Mouse (Mus musculus): Measurements from ENCODE around the gene Spata45. TPM values are rescaled to one million over a fixed set of nuclear protein-coding genes. Genes with fewer than 3 reads are reported as not detected.

The Spata45 gene
- polyA plus RNA-seq, 1 experiment from 2014 or later: not detected

DNA sequence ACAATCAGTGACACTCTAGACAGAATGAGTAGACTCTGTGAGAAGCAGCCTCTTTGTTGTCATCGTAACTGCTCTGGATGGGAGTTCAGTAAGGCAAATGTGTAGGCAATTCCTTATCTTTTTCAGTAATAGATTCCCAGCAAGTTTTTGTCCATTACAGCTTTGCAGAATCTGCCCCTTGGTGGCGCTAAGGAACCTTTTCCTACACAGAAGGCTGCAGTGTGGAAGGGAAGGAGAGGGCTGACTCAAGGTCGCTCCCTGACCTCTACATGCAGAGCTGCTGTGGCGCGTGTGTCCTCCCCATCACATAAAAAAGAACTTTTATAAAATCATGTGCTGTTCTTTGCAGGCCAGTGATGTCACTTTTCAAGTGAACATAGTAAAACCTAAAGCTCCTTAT lies 31.9 kb downstream of the Spata45 start:
- no peak for ATAC-seq (ENCODE audit: borderline replicate concordance, extremely low read depth, low FRiP score, low TSS enrichment)
- 81% methylated on average over 5 of the region's 5 CpGs for WGBS
- H3K4me2 ChIP-seq: no peak overlapping the region
- no peaks in the 10 kb centered on the region for H3K9me3 ChIP-seq
- no peak overlapping the region for H3K4me3 ChIP-seq
- no peaks in the 10 kb centered on the region for H3K27me3 ChIP-seq
- H3K4me1 ChIP-seq: peaks cover 8% of the 10 kb centered on the region
- no peak overlapping the region for H3K9ac ChIP-seq
- no peak overlapping the region for H3K27ac ChIP-seq
- H3K36me3 ChIP-seq: peaks cover 58% of the 10 kb centered on the region

GRCm38 (mm10) chr1:191070259-191070658 lies 33.8 kb downstream of the Spata45 start:
- Histone ChIP-seq H3K4me2 (no peak overlapping the region), H3K27ac (no peak overlapping the region), H3K9me3 (no peaks in the 10 kb centered on the region), H3K4me3 (no peak overlapping the region), H3K36me3 (peaks cover 70% of the 10 kb centered on the region), H3K27me3 (no peaks in the 10 kb centered on the region), H3K9ac (no peak overlapping the region), H3K4me1 (no peaks in the 10 kb centered on the region)
- 84% methylated on average over 4 of the region's 4 CpGs for whole genome bisulfite sequencing
- no peak for ATAC-seq (ENCODE audit: borderline replicate concordance, extremely low read depth, low FRiP score, low TSS enrichment)

- H3K9me3 ChIP-seq: no peaks in the 10 kb centered on the region
- no peak overlapping the region for H3K4me3 ChIP-seq
- no peak overlapping the region for H3K4me2 ChIP-seq
- H3K9ac ChIP-seq: no peak overlapping the region
- H3K36me3 ChIP-seq: peaks cover 75% of the 10 kb centered on the region
- H3K27me3 ChIP-seq: no peaks in the 10 kb centered on the region
- 85% methylated on average over 6 of the region's 6 CpGs for WGBS
- H3K27ac ChIP-seq: no peak overlapping the region
- ATAC-seq (ENCODE audit: borderline replicate concordance, extremely low read depth, low FRiP score, low TSS enrichment): no peak
- no peaks in the 10 kb centered on the region for H3K4me1 ChIP-seq
Observed at GRCm38 (mm10) chr1:191071613-191072012, 35.2 kb downstream of the Spata45 start.

DNA sequence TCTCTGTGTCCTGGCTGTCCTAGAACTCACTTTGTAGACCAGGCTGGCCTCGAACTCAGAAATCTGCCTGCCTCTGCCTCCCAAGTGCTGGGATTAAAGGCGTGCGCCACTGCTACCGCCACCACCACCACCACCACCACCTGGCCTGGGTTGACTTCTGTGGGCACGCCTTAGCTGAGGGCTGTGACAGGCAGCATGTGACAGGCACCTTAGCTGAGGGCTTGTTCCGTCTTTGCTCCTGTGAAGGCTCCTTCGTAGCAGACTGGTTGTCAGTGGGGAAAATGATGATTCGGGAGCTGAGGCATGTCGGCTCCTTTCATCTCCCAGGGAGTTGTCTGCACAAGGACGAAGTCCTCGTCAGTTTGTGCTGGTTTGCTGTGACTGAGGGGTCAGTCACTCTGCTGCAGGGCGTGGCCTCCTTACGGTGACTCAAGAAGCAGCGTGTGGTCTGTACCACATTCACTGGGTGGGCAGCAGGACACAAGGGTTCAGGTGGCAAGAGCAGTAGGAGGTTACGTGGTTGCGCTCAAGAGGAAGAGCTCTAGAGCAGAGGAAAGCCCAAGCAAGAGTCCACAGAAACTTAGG lies 36.0 kb downstream of the Spata45 start:
- no peaks in the 10 kb centered on the region for H3K4me1 ChIP-seq
- H3K36me3 ChIP-seq: peaks cover 79% of the 10 kb centered on the region
- no peaks in the 10 kb centered on the region for H3K27me3 ChIP-seq
- ATAC-seq (ENCODE audit: borderline replicate concordance, extremely low read depth, low FRiP score, low TSS enrichment): no peak
- 90% methylated on average over 16 of the region's 16 CpGs for WGBS
- H3K9ac ChIP-seq: no peak overlapping the region
- H3K9me3 ChIP-seq: no peaks in the 10 kb centered on the region
- no peak overlapping the region for H3K4me3 ChIP-seq
- no peak overlapping the region for H3K4me2 ChIP-seq
- H3K27ac ChIP-seq: no peak overlapping the region

- WGBS: 50% methylated on average over 6 of the region's 6 CpGs
- Histone ChIP-seq H3K27me3 (no peaks in the 10 kb centered on the region), H3K9me3 (no peaks in the 10 kb centered on the region), H3K4me3 (no peak overlapping the region), H3K36me3 (peaks cover 79% of the 10 kb centered on the region), H3K27ac (no peak overlapping the region), H3K9ac (no peak overlapping the region), H3K4me2 (no peak overlapping the region), H3K4me1 (no peaks in the 10 kb centered on the region)
- no peak for ATAC-seq (ENCODE audit: borderline replicate concordance, extremely low read depth, low FRiP score, low TSS enrichment)
Observed at GRCm38 (mm10) chr1:191073001-191073400, 36.6 kb downstream of the Spata45 start.

DNA sequence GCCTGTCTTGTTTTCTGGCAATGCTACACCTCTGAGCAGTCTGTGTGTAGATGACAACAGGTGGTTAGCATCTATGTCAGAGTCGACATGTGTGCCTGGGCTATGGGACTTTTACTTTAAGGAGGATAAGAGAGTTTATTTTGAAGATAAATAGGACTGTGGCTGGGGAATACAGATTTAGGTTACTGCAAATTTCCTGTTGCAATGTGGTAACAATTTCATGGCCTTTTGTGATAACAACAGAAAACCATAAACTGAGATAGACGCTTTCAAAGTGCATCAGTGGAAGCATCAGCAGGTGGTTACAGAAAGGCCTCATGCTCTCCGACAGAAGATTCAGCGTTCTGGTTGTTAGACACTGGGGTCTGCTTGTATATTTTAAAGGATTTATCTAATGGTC lies 37.0 kb downstream of the Spata45 start:
- ATAC-seq (ENCODE audit: borderline replicate concordance, extremely low read depth, low FRiP score, low TSS enrichment): no peak
- Histone ChIP-seq H3K27me3 (no peaks in the 10 kb centered on the region), H3K4me2 (no peak overlapping the region), H3K9me3 (no peaks in the 10 kb centered on the region), H3K4me3 (no peak overlapping the region), H3K4me1 (no peaks in the 10 kb centered on the region), H3K36me3 (peaks cover 79% of the 10 kb centered on the region), H3K9ac (no peak overlapping the region), H3K27ac (no peak overlapping the region)
- WGBS: 77% methylated on average over 4 of the region's 4 CpGs

GRCm38 (mm10) chr1:191075199-191075883 lies 38.9 kb downstream of the Spata45 start:
- Histone ChIP-seq H3K4me1 (no peaks in the 10 kb centered on the region), H3K36me3 (peaks cover 80% of the 10 kb centered on the region), H3K27me3 (no peaks in the 10 kb centered on the region), H3K27ac (0 out of 2 replicates have a peak overlapping the region, but pooled peaks have one; percentile 12), H3K4me3 (no peak overlapping the region), H3K9me3 (no peaks in the 10 kb centered on the region), H3K4me2 (no peak overlapping the region), H3K9ac (no peak overlapping the region)
- ATAC-seq (ENCODE audit: borderline replicate concordance, extremely low read depth, low FRiP score, low TSS enrichment): no peak
- WGBS: 48% methylated on average over 10 of the region's 10 CpGs

DNA sequence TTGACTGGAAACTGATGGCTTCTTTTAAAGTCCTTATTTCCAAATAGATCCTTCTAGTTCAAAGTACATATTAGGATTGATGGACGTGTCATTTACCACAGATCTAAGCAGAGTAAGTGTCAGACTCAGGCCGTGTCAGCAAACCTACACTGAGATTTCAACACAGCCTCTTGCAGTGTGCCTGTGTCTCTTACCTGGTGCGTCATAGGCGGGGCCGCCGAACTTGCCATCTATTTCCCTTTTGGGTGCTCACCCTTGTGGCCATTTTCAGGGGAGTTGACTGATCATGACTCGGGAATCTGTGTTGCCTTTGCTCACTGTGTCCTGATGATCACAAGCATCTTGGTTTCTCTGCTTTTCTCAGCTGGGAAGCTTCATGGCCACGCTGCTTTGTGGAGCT lies 46.8 kb downstream of the Spata45 start:
- no peaks in the 10 kb centered on the region for H3K9me3 ChIP-seq
- peaks cover 58% of the 10 kb centered on the region for H3K36me3 ChIP-seq
- H3K27ac ChIP-seq: no peak overlapping the region
- H3K27me3 ChIP-seq: no peaks in the 10 kb centered on the region
- H3K4me2 ChIP-seq: no peak overlapping the region
- no peak overlapping the region for H3K4me3 ChIP-seq
- H3K9ac ChIP-seq: no peak overlapping the region
- WGBS: 79% methylated on average over 8 of the region's 8 CpGs
- ATAC-seq (ENCODE audit: borderline replicate concordance, extremely low read depth, low FRiP score, low TSS enrichment): no peak
- H3K4me1 ChIP-seq: 0 out of 2 replicates have a peak, but pooled peaks cover 4% of the 10 kb centered on the region

- Histone ChIP-seq H3K4me1 (0 out of 2 replicates have a peak, but pooled peaks cover 4% of the 10 kb centered on the region), H3K27ac (no peak overlapping the region), H3K9ac (no peak overlapping the region), H3K4me3 (no peak overlapping the region), H3K9me3 (no peaks in the 10 kb centered on the region), H3K4me2 (no peak overlapping the region), H3K27me3 (no peaks in the 10 kb centered on the region), H3K36me3 (peaks cover 44% of the 10 kb centered on the region)
- 60% methylated on average over 5 of the region's 5 CpGs for WGBS
- ATAC-seq (ENCODE audit: borderline replicate concordance, extremely low read depth, low FRiP score, low TSS enrichment): no peak
Observed at GRCm38 (mm10) chr1:191084951-191085559, 48.6 kb downstream of the Spata45 start.

DNA sequence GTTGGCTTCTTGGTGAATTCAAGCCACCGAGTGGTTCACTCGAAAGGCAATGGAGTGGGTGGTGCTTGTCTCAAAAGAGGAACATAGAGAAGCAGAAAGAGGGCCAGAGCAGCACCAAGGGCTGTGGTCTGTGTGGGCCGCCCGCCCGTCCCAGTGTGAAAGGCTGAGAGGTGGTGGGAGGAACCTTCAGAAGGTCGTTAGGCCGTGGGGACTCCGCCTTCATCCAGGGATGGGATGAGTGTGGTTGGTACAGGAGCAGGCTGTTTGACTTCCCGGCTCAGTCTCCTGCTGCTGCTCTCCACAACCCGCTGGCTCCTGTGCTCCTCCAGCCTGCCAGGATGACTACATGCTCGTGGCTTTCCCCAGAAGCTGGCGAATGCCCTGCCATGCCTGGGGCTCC lies 49.2 kb downstream of the Spata45 start:
- no peak overlapping the region for H3K9ac ChIP-seq
- no peak overlapping the region for H3K27ac ChIP-seq
- 0 out of 2 replicates have a peak, but pooled peaks cover 4% of the 10 kb centered on the region for H3K4me1 ChIP-seq
- no peaks in the 10 kb centered on the region for H3K9me3 ChIP-seq
- no peak for ATAC-seq (ENCODE audit: borderline replicate concordance, extremely low read depth, low FRiP score, low TSS enrichment)
- H3K36me3 ChIP-seq: peaks cover 38% of the 10 kb centered on the region
- no peak overlapping the region for H3K4me2 ChIP-seq
- H3K4me3 ChIP-seq: no peak overlapping the region
- no peaks in the 10 kb centered on the region for H3K27me3 ChIP-seq
- WGBS: 74% methylated on average over 12 of the region's 12 CpGs

DNA sequence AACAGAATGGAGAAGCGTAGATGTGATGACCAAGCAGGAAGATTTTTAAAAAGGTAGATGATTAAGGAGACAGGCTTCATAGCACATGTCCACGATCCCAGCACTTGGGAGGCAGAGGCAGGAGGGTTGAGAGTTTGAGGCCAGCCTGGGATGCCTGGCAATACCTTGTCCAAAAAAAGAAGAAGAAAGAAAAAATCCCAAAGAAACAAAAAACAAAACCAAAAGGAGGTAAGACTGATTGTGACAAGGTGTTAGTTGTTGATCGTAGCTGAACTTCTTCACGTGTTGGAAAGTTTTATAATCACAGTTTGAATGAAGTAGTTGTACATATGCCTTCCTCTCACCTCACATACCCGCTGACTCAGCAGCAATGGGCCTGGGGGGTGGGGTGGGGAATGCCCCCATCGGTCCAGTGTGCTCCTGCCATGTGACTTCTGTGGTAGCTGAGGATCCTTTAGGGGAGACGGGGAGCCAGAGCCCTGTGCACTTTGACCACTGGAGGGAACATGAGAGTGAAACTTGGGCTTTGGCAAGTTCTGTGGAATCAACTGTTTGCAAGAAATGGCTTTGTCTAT lies 50.0 kb downstream of the Spata45 start:
- Histone ChIP-seq H3K4me3 (no peak overlapping the region), H3K36me3 (peaks cover 33% of the 10 kb centered on the region), H3K9ac (no peak overlapping the region), H3K27me3 (no peaks in the 10 kb centered on the region), H3K27ac (peak overlapping the region; percentile 67), H3K4me1 (0 out of 2 replicates have a peak, but pooled peaks cover 4% of the 10 kb centered on the region), H3K4me2 (no peak overlapping the region), H3K9me3 (no peaks in the 10 kb centered on the region)
- no peak for ATAC-seq (ENCODE audit: borderline replicate concordance, extremely low read depth, low FRiP score, low TSS enrichment)
- 67% methylated on average over 7 of the region's 7 CpGs for WGBS

GRCm38 (mm10) chr1:191086960-191087359 lies 50.5 kb downstream of the Spata45 start:
- Histone ChIP-seq H3K9me3 (no peaks in the 10 kb centered on the region), H3K9ac (no peak overlapping the region)
- WGBS: 57% methylated on average over 8 of the region's 8 CpGs

More at GRCm38 (mm10) chr1:191086960-191087359, 50.5 kb downstream of the Spata45 start:
- Histone ChIP-seq H3K27me3 (no peaks in the 10 kb centered on the region), H3K27ac (peak overlapping the region; percentile 67), H3K4me2 (no peak overlapping the region), H3K4me1 (0 out of 2 replicates have a peak, but pooled peaks cover 4% of the 10 kb centered on the region), H3K36me3 (peaks cover 27% of the 10 kb centered on the region), H3K4me3 (no peak overlapping the region)
- ATAC-seq (ENCODE audit: borderline replicate concordance, extremely low read depth, low FRiP score, low TSS enrichment): no peak
